Mouse (Mus musculus): ENCODE measurements around the gene Gm20509. TPM values are rescaled to one million over a fixed set of nuclear protein-coding genes. Genes with fewer than 3 reads are reported as not detected.

The Gm20509 gene
- polyA plus RNA-seq, 1 experiment: not detected

- Histone ChIP-seq H3K79me3 (ENCODE audit: low read depth) (no peaks in the 10 kb centered on the region), H3K4me3 (ENCODE audit: insufficient read depth, poor library complexity, severe bottlenecking) (no peak overlapping the region), H3ac (ENCODE audit: control insufficient read depth, insufficient read length, low read depth) (no peak overlapping the region), H3K36me3 (ENCODE audit: control insufficient read depth, insufficient read depth) (no peaks in the 10 kb centered on the region), H3K79me2 (ENCODE audit: control insufficient read depth, insufficient read depth) (no peaks in the 10 kb centered on the region), H3K27me3 (ENCODE audit: control insufficient read depth, insufficient read depth, insufficient read length) (no peaks in the 10 kb centered on the region)
- no peak for TF ChIP-seq MYOG (IDR thresholded peaks at IDR 0.05; ENCODE audit: control insufficient read depth, extremely low read depth, insufficient read length)
- TF ChIP-seq MAX (IDR thresholded peaks at IDR 0.05): no peak
- TF ChIP-seq CEBPB (IDR thresholded peaks at IDR 0.05; ENCODE audit: low read depth): no peak
- TF ChIP-seq FOSL1 (IDR thresholded peaks at IDR 0.05; ENCODE audit: insufficient read depth, low read length, poor library complexity, severe bottlenecking): no peak
- no peak for TF ChIP-seq USF1 (IDR thresholded peaks at IDR 0.05; ENCODE audit: low read depth)
- TF ChIP-seq MYOD1 (IDR thresholded peaks at IDR 0.05; ENCODE audit: control insufficient read depth, insufficient read length, low read depth): no peak
- no peak for TF ChIP-seq CTCF (IDR thresholded peaks at IDR 0.05; ENCODE audit: control insufficient read depth, insufficient read depth, insufficient read length)
Measured at GRCm38 (mm10) chr9:73165631-73166030, 63.4 kb downstream of the Gm20509 start.

Other genes with a start within 250 kb of the Gm20509 start
- 0.04 TPM for gene Pygo1, start 176.8 kb upstream of the Gm20509 start, polyA plus RNA-seq (2012; fragmentation: generic; extraction: Trizol)
- 0.02 TPM for gene Dyx1c1, start 143.7 kb upstream of the Gm20509 start, polyA plus RNA-seq (2012; fragmentation: generic; extraction: Trizol)
- gene Gm44503, start 143.6 kb upstream of the Gm20509 start, polyA plus RNA-seq (2012; fragmentation: generic; extraction: Trizol): not detected
- gene Ccpg1os, start 117.1 kb upstream of the Gm20509 start, polyA plus RNA-seq (2012; fragmentation: generic; extraction: Trizol): 1.8 TPM
- 3.5 TPM for gene Ccpg1, start 117.0 kb upstream of the Gm20509 start, polyA plus RNA-seq (2012; fragmentation: generic; extraction: Trizol)
- 5.9 TPM for gene Pigb, start 62.1 kb upstream of the Gm20509 start, polyA plus RNA-seq (2012; fragmentation: generic; extraction: Trizol)
- 0.06 TPM for gene Rab27a, start 57.6 kb upstream of the Gm20509 start, polyA plus RNA-seq (2012; fragmentation: generic; extraction: Trizol)
- gene Khdc3, start 634 bp upstream of the Gm20509 start, polyA plus RNA-seq (2012; fragmentation: generic; extraction: Trizol): not detected
- gene Rsl24d1, start 11.0 kb downstream of the Gm20509 start, polyA plus RNA-seq (2012; fragmentation: generic; extraction: Trizol): 62.5 TPM

Data from C2C12 (cell line).